Mouse (Mus musculus) bone marrow, adult 2 months (tissue): ENCODE measurements around the gene Cdk5rap3.

ENCODE experiments used
- CTCF ChIP-seq: fragments of 200-500 bp; IDR thresholded peaks from 2 replicates; pipeline ENCODE4 v1.5.1; 2011; ENCODE audit warnings: low read length, control low read depth; ENCODE audit not compliant: control insufficient read depth, insufficient read depth
- POLR2A ChIP-seq: fragments of 200-500 bp; IDR thresholded peaks from 2 replicates; pipeline ENCODE4 v1.6.1; 2011; ENCODE audit warnings: low read depth, mild to moderate bottlenecking, control low read depth, low read length, borderline replicate concordance; ENCODE audit not compliant: control insufficient read depth

DNA sequence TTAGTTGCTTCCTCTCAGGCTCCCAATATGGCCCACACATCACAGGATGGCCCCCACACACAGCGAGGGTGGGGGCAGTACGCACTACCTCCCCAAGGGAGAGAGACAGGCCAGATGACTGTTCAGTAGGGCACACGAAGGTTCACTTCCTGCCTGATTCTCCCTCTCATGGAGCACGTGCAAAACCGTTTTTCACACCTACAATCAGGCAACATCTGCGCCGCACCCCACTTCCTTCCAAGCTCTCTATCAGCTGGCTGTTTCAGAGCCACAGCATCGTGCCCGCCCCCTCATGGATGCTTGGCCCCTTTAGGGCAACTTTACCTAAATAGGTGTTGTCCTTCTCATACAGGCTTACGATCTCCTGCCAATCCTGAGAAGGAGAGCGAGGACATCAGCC, 3.6 kb downstream of the Cdk5rap3 start:
- TF ChIP-seq CTCF (no peak), POLR2A (no peak)
